Mouse (Mus musculus) kidney, postnatal 0 days (tissue): Measurements from ENCODE around the gene Gpc6. TPM values are rescaled to one million over a fixed set of nuclear protein-coding genes. Genes with fewer than 3 reads are reported as not detected.

Experiments used
- ATAC-seq: fragments of 200-750 bp; cut with Nextera tagmentation; replicated peaks from 2 replicates; pipeline ENCODE4 v1.8.0; 2017; ENCODE audit warnings: low read depth, moderate number of reproducible peaks, moderate TSS enrichment, moderate library complexity; ENCODE audit not compliant: low FRiP score
- DNase-seq: peaks from one replicate; pipeline ENCODE4 v3.0.0-alpha.2; 2016; ENCODE audit warnings: low spot score
- H3K27ac ChIP-seq: fragments of 300-500 bp; sonication (generic); 2 replicates; pipeline ENCODE4 v1.5.1; 2014; ENCODE audit warnings: mild to moderate bottlenecking
- H3K27me3 ChIP-seq: fragments of 300-500 bp; sonication (generic); 2 replicates; pipeline ENCODE4 v1.6.1; 2014; ENCODE audit warnings: low read length, mixed read lengths; ENCODE audit not compliant: insufficient read depth
- H3K36me3 ChIP-seq: fragments of 300-500 bp; sonication (generic); 2 replicates; pipeline ENCODE4 v1.6.1; 2014; ENCODE audit warnings: low read length, mixed read lengths; ENCODE audit not compliant: insufficient read depth
- H3K4me1 ChIP-seq: fragments of 300-500 bp; sonication (generic); replicated peaks from 2 replicates; pipeline ENCODE4 v1.6.1; 2014; ENCODE audit warnings: antibody characterized with exemption, low read length, mixed read lengths; ENCODE audit not compliant: insufficient read depth
- H3K4me2 ChIP-seq: fragments of 300-500 bp; sonication (generic); 2 replicates; pipeline ENCODE4 v1.6.1; 2014; ENCODE audit warnings: mild to moderate bottlenecking, low read length, moderate library complexity, mixed read lengths
- H3K4me3 ChIP-seq: fragments of 300-500 bp; sonication (generic); replicated peaks from 2 replicates; pipeline ENCODE4 v1.5.1; 2014; ENCODE audit warnings: low read depth, low read length
- H3K9ac ChIP-seq: fragments of 300-500 bp; sonication (generic); 2 replicates; pipeline ENCODE4 v1.6.1; 2014; ENCODE audit warnings: low read depth, low read length
- H3K9me3 ChIP-seq: fragments of 300-500 bp; sonication (generic); replicated peaks from 2 replicates; pipeline ENCODE4 v1.6.1; 2016; ENCODE audit warnings: low read length, inconsistent platforms, mixed read lengths
- CTCF ChIP-seq: IDR thresholded peaks from 2 replicates; pipeline ENCODE4 v1.5.1; 2016; ENCODE audit warnings: antibody characterized with exemption, low read depth, mild to moderate bottlenecking, moderate library complexity
- WGBS: fragments of 180-500 bp; shearing (Covaris S2); extraction: QIAGEN DNeasy Blood & Tissue Kit; methylation state at CpG from one replicate; pipeline ENCODE4 v1.1.7; 2014; 5-methylcytosine and 5-hydroxymethylcytosine counted together
- polyA plus RNA-seq: library from polyadenylated mRNA; unstranded; fragments of >200 nt; fragmentation: Nextera tagmentation; extraction: Ambion mirVana; gene quantifications from 2 replicates; pipeline ENCODE4 v1.2.1, GENCODE M21; 2015

Gpc6 gene
- polyA plus RNA-seq, 1 experiment from 2014 or later, result 46.4 TPM

DNA sequence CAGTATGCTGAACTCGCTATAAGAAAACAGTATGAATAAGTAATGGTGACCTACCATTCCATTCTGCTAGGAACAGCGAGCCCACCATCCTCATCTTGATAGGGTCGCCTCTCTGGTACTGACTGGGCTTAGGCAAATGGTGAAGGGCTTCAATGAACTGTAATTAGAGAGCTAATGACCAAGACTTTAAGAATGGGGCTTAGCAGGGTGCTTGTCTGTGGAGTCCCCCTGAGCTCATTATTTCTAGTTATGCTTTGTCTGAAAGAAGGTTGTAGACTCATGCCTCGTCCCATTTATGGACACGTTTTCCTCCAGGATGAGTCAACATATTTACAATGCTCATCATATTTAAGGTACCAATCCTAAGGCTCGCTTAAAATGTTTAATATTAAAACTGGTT is 313.1 kb downstream of the Gpc6 start:
- DNase-seq (no peak), ATAC-seq (no peak)
- Histone ChIP-seq H3K27ac (no peak overlapping the region), H3K9me3 (no peaks in the 10 kb centered on the region), H3K27me3 (no peaks in the 10 kb centered on the region), H3K4me1 (no peaks in the 10 kb centered on the region), H3K36me3 (no peaks in the 10 kb centered on the region), H3K4me3 (no peak overlapping the region), H3K9ac (no peak overlapping the region), H3K4me2 (no peak overlapping the region)
- WGBS, result 95% methylated on average over 6 of the region's 6 CpGs
- no peak for TF ChIP-seq CTCF

DNA sequence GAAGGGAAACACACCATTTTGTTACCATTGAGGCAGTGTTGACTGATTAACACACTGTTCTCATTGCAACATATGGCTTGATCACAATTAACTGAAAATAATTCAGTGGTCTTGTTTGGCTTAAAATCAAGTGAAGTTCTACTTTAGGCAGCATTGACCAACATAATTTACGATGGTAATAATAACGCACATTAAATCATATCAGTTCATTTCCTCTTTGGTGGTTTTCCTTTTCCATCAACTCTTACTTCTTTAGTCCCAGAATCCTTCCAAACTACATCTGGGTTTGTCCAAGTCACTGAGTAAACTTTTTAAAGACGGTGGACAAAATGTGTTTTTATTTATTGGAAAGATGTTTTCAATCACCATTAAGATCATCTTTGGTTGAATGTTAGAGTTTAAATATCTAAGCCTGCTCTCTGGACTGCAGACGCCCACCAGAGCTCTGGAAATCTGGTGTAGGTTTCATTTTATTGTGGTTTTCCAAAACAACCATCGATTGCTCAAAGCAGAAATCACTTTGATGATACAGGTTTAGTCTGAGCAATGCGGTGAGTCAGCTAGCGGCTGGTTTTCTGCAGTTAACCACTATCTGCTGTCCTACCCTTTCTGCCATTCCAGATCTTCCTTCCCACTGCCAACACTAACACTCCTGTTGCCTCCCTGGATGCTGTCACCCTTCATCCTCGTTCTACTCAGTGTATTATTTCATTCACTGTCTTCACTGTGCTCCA is 314.7 kb downstream of the Gpc6 start:
- Histone ChIP-seq H3K36me3 (no peaks in the 10 kb centered on the region), H3K9me3 (no peaks in the 10 kb centered on the region), H3K4me3 (no peak overlapping the region), H3K27me3 (no peaks in the 10 kb centered on the region), H3K9ac (no peak overlapping the region), H3K27ac (no peak overlapping the region), H3K4me2 (no peak overlapping the region), H3K4me1 (no peaks in the 10 kb centered on the region)
- WGBS, result 61% methylated on average over 8 of the region's 8 CpGs
- DNase-seq, result peak; percentile 67
- no peak for ATAC-seq
- TF ChIP-seq CTCF, result no peak

DNA sequence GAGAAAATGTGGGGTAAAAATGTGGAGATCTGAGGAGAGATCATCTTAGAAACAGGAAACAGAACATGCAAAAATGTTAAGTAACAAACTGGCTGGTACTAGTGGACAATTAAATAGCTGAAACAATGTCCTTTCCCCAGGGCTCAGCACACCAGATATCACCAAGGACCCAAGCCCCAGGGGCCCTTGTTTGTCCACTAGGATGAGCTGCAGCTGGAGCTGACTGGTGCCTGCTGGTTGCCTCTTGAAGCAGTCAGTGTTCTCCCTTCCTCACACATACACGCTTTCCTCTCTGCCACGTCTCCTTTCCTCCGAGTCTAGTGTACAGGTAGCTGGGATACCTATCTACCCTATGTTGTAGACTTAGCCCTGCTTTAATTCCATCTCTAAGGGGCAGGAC is 320.5 kb downstream of the Gpc6 start:
- no peaks in the 10 kb centered on the region for H3K9me3 ChIP-seq
- H3K9ac ChIP-seq, result no peak overlapping the region
- H3K27ac ChIP-seq, result no peak overlapping the region
- no peak for TF ChIP-seq CTCF
- H3K4me2 ChIP-seq, result no peak overlapping the region
- DNase-seq (no peak), ATAC-seq (no peak)
- no peaks in the 10 kb centered on the region for H3K4me1 ChIP-seq
- H3K36me3 ChIP-seq, result no peaks in the 10 kb centered on the region
- no peak overlapping the region for H3K4me3 ChIP-seq
- no peaks in the 10 kb centered on the region for H3K27me3 ChIP-seq
- WGBS, result 80% methylated on average over 3 of the region's 3 CpGs

DNA sequence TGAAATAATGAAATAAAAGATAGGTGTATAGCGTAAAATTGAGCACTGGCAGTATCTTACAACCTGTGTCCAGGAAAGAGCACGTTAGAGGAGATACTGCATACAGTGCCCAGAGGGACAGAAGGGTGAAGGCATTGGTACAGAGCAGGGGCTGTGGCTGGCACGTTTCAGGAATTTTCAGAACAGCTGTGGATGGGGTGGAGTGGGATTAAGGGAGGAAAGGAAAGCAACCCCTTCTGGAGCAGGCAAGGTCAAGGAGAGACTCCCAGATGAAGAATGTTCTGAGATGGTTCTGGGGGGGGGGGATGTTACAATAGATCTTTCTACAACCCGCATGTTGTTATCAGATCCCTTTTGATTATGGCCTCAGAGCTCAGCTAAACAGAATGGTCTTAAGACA is 331.1 kb downstream of the Gpc6 start:
- no peak overlapping the region for H3K4me2 ChIP-seq
- whole genome bisulfite sequencing, result 72% methylated on average over 4 of the region's 4 CpGs

DNA sequence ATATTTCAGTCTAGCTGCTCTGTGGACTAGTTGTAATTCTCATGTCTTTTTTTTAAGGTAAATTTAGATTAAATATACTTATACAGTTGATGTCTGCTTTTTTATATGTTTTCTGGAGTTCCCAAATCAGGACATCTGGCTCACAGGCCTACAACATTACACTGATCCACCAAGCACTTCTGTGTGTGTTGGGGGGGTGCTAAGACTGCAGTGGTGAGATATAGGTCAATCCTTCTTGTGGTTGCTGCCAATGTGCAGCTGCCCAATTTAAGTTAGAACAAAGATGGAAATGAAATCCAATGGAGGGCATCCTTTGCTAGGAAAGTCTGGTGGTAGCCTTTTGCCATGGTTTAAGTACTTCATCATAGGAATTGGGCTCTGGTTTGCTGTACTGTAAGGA is 340.5 kb downstream of the Gpc6 start:
- Histone ChIP-seq H3K27me3 (no peaks in the 10 kb centered on the region), H3K27ac (no peak overlapping the region), H3K4me1 (no peaks in the 10 kb centered on the region), H3K36me3 (no peaks in the 10 kb centered on the region), H3K4me3 (no peak overlapping the region), H3K4me2 (no peak overlapping the region), H3K9me3 (no peaks in the 10 kb centered on the region), H3K9ac (no peak overlapping the region)
- no peak for ATAC-seq
- no peak for TF ChIP-seq CTCF
- no peak for DNase-seq

More for the DNA sequence above, 331.1 kb downstream of the Gpc6 start:
- no peaks in the 10 kb centered on the region for H3K9me3 ChIP-seq
- H3K4me3 ChIP-seq, result no peak overlapping the region
- no peaks in the 10 kb centered on the region for H3K36me3 ChIP-seq
- no peak for TF ChIP-seq CTCF
- no peak for DNase-seq
- no peak overlapping the region for H3K9ac ChIP-seq
- no peak overlapping the region for H3K27ac ChIP-seq
- no peaks in the 10 kb centered on the region for H3K27me3 ChIP-seq
- no peaks in the 10 kb centered on the region for H3K4me1 ChIP-seq
- ATAC-seq, result no peak

DNA sequence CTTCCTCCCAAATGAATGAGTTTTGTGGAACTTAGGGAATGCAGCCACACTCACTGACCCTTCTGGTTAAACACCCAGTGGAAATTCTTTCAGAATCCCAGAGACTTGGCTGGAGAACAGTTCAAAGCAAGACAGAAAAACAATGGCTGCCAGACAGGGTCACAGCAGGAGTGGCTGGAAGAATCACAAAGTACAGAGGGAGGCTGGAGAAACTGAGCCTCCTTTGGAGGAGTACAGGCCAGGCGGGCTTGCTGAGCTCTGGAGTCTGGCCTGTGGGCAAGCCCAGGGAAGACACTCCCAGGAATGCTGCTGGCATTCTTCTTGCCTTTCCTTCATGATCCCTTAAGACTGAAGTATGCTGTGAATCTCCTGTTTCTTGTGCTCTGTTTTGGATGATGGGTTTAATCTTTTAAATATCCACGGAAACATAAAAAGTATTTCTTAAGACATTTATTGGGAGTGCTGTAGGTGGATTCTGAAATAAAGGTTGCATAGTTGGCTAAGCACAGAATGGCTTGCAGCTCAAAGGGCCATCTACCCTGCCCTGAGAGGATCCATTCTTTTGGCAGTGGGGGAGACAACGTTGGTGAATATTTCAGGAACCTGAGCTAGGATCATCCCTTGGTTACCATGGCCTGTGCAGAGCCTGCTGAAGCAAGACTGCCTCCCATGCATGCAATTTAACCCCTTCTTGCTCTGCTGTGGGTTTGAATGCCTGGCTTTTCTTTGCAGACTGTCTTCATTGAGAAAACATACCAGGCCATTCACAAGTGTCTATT is 342.9 kb downstream of the Gpc6 start:
- Histone ChIP-seq H3K9me3 (no peaks in the 10 kb centered on the region), H3K4me1 (no peaks in the 10 kb centered on the region), H3K36me3 (no peaks in the 10 kb centered on the region), H3K9ac (no peak overlapping the region), H3K27ac (0 out of 2 replicates have a peak overlapping the region, but pooled peaks have one; percentile 42), H3K4me2 (no peak overlapping the region), H3K4me3 (no peak overlapping the region), H3K27me3 (no peaks in the 10 kb centered on the region)
- ATAC-seq (peak; percentile 59), DNase-seq (peak; percentile 71)
- 37% methylated on average over 3 of the region's 3 CpGs for WGBS
- no peak for TF ChIP-seq CTCF
